Mouse (Mus musculus): Measurements from ENCODE around the gene Exo1. TPM values are rescaled to one million over a fixed set of nuclear protein-coding genes. Genes with fewer than 3 reads are reported as not detected.

The Exo1 gene
- polyA plus RNA-seq (2014; fragmentation: Nextera tagmentation; extraction: Ambion mirVana): 6.4 and 17.1 TPM in 2 replicates

DNA sequence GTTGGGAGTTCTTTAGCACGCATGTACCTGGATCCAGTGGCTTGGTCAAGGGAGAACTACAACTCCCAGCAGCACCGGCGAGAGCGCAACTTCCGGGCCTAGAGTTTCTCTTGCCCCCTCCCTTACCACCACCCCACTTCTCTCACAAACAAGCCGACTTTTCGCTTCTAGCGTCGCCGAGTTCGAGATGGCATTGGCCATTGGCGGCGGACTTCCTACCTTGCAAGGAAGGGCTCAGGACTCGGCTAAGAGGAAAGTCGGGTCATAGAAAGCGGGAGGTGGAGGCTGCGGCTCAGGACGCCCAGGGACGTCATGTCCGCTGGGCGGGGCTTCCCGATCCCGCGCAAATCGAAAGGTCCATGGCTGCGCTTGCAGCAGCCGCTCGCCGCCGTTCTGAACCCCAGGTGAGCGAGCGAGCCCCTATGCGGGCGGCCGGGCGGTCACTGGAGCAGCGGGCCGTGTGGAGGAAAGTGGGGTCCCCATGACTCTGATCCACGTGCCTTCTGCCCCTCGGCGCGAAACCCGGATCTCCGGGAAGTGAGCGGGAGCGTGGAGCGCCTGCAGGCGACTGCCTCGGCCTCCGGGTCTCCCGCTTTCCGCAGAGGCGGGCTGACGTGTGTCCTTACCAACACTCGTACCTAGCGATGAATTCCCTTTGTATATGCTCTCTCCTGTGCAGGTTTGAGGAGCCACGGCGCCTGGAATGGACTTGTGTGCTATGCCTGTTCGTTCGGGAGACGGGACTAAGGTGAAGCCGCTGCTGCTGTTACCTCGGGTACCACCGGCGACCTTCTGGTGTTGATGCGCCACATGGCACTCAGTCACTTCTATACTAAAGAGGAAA lies at the start of gene Exo1:
Gene Exo1, plus strand, starts transcription at position 129 of the 844 bp plus-strand sequence.
- Histone ChIP-seq H3K4me3 (replicated peaks; ENCODE audit: low read depth, low read length) (peak within 1 kb of the TSS; percentile 69), H3K36me3 (ENCODE audit: control insufficient read depth, insufficient read depth, low read length) (no peaks in the 10 kb centered on the region), H3K9me3 (ENCODE audit: control insufficient read depth, low read length) (no peaks in the 10 kb centered on the region), H3K27me3 (ENCODE audit: control insufficient read depth, insufficient read depth, low read length) (no peaks in the 10 kb centered on the region), H3K9ac (replicated peaks; ENCODE audit: low read length) (peak within 1 kb of the TSS; percentile 73), H3K4me1 (ENCODE audit: control insufficient read depth, insufficient read depth, low read length) (0 out of 2 replicates have a peak, but pooled peaks cover 2% of the 10 kb centered on the region), H3K4me2 (ENCODE audit: low read length) (peak within 1 kb of the TSS; percentile 90), H3K27ac (replicated peaks; ENCODE audit: low read depth, low read length) (peak within 1 kb of the TSS; percentile 81)
- WGBS: under 1% methylated on average over 66 of the region's 66 CpGs
- ATAC-seq (ENCODE audit: low FRiP score, low TSS enrichment) (peak; percentile 96), DNase-seq (peak; percentile 93)

- DNase-seq: no peak
- no peak overlapping the region for H3K4me3 ChIP-seq (replicated peaks; ENCODE audit: low read depth, low read length)
- no peak overlapping the region for H3K9ac ChIP-seq (replicated peaks; ENCODE audit: low read length)
- no peaks in the 10 kb centered on the region for H3K9me3 ChIP-seq (ENCODE audit: control insufficient read depth, low read length)
- H3K27me3 ChIP-seq (ENCODE audit: control insufficient read depth, insufficient read depth, low read length): no peaks in the 10 kb centered on the region
- H3K4me2 ChIP-seq (ENCODE audit: low read length): no peak overlapping the region
- no peak for ATAC-seq (ENCODE audit: low FRiP score, low TSS enrichment)
- no peak overlapping the region for H3K27ac ChIP-seq (replicated peaks; ENCODE audit: low read depth, low read length)
- 90% methylated on average over 1 of the region's 1 CpGs for WGBS
- H3K36me3 ChIP-seq (ENCODE audit: control insufficient read depth, insufficient read depth, low read length): no peaks in the 10 kb centered on the region
- H3K4me1 ChIP-seq (ENCODE audit: control insufficient read depth, insufficient read depth, low read length): no peaks in the 10 kb centered on the region
Observed at GRCm38 (mm10) chr1:175855515-175855914, 24.9 kb upstream of the Exo1 start.

DNA sequence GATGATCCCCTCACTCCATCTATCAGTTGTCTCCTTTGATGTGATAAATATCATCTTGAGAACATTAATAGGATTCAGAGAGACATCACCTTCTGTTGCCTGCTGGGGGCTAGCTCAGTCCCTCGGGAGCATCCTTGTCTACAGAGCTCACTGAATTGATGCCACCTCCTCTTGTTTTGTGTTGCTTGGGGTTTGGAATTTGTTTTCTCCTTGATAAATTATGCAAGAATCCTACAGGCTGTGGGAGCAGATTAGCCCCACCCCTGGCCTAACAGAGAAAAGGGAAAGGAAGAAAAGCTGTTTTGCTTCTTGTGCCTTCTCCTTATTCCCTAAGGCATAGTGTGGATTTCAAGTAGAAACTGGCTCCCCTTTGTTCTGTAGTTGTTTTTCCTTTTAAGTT lies 13.3 kb upstream of the Exo1 start:
- Histone ChIP-seq H3K9me3 (ENCODE audit: control insufficient read depth, low read length) (no peaks in the 10 kb centered on the region), H3K4me3 (replicated peaks; ENCODE audit: low read depth, low read length) (no peak overlapping the region)
- peak; percentile 46 for DNase-seq

GRCm38 (mm10) chr1:175867558-175867957 lies 12.8 kb upstream of the Exo1 start:
- no peak overlapping the region for H3K4me3 ChIP-seq (replicated peaks; ENCODE audit: low read depth, low read length)
- H3K9ac ChIP-seq (replicated peaks; ENCODE audit: low read length): no peak overlapping the region
- WGBS: 28% methylated on average over 5 of the region's 5 CpGs
- ATAC-seq (ENCODE audit: low FRiP score, low TSS enrichment): 0 out of 2 replicates have a peak, but pooled peaks have one; percentile 41
- no peaks in the 10 kb centered on the region for H3K9me3 ChIP-seq (ENCODE audit: control insufficient read depth, low read length)
- no peaks in the 10 kb centered on the region for H3K27me3 ChIP-seq (ENCODE audit: control insufficient read depth, insufficient read depth, low read length)
- no peaks in the 10 kb centered on the region for H3K36me3 ChIP-seq (ENCODE audit: control insufficient read depth, insufficient read depth, low read length)
- no peaks in the 10 kb centered on the region for H3K4me1 ChIP-seq (ENCODE audit: control insufficient read depth, insufficient read depth, low read length)
- peak; percentile 71 for DNase-seq
- H3K4me2 ChIP-seq (ENCODE audit: low read length): no peak overlapping the region
- H3K27ac ChIP-seq (replicated peaks; ENCODE audit: low read depth, low read length): no peak overlapping the region

More for the DNA sequence above, 13.3 kb upstream of the Exo1 start:
- Histone ChIP-seq H3K27ac (replicated peaks; ENCODE audit: low read depth, low read length) (no peak overlapping the region), H3K27me3 (ENCODE audit: control insufficient read depth, insufficient read depth, low read length) (no peaks in the 10 kb centered on the region), H3K36me3 (ENCODE audit: control insufficient read depth, insufficient read depth, low read length) (no peaks in the 10 kb centered on the region), H3K4me2 (ENCODE audit: low read length) (no peak overlapping the region), H3K9ac (replicated peaks; ENCODE audit: low read length) (no peak overlapping the region), H3K4me1 (ENCODE audit: control insufficient read depth, insufficient read depth, low read length) (no peaks in the 10 kb centered on the region)
- peak; percentile 55; the same call in 1 of the 2 replicates for ATAC-seq (ENCODE audit: low FRiP score, low TSS enrichment)
- 17% methylated on average over 1 of the region's 1 CpGs for WGBS

DNA sequence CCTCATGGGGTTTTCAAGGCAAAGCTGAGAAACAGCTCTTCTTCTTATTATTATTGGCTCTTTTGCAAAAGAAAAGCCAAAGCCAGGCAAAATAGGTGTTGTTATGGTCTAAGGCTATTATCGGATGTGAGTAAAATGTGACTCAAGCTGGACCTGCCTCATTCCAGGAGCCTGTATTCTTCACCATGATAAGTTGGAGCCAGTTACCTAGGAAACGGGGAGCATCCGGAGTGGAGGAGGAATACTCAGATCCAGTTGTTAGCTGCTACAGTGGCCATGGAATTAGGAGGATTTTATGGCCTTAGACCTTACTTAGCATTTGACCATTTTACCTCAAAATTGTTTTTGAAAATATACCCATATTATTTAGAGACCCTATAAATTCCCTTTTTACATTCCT lies 9.7 kb upstream of the Exo1 start:
- no peaks in the 10 kb centered on the region for H3K27me3 ChIP-seq (ENCODE audit: control insufficient read depth, insufficient read depth, low read length)
- no peaks in the 10 kb centered on the region for H3K4me1 ChIP-seq (ENCODE audit: control insufficient read depth, insufficient read depth, low read length)
- no peak overlapping the region for H3K9ac ChIP-seq (replicated peaks; ENCODE audit: low read length)
- H3K4me2 ChIP-seq (ENCODE audit: low read length): no peak overlapping the region
- no peaks in the 10 kb centered on the region for H3K36me3 ChIP-seq (ENCODE audit: control insufficient read depth, insufficient read depth, low read length)
- H3K9me3 ChIP-seq (ENCODE audit: control insufficient read depth, low read length): no peaks in the 10 kb centered on the region
- H3K27ac ChIP-seq (replicated peaks; ENCODE audit: low read depth, low read length): no peak overlapping the region
- DNase-seq: peak; percentile 51
- ATAC-seq (ENCODE audit: low FRiP score, low TSS enrichment): no peak
- H3K4me3 ChIP-seq (replicated peaks; ENCODE audit: low read depth, low read length): no peak overlapping the region
- WGBS: 40% methylated on average over 3 of the region's 3 CpGs

DNA sequence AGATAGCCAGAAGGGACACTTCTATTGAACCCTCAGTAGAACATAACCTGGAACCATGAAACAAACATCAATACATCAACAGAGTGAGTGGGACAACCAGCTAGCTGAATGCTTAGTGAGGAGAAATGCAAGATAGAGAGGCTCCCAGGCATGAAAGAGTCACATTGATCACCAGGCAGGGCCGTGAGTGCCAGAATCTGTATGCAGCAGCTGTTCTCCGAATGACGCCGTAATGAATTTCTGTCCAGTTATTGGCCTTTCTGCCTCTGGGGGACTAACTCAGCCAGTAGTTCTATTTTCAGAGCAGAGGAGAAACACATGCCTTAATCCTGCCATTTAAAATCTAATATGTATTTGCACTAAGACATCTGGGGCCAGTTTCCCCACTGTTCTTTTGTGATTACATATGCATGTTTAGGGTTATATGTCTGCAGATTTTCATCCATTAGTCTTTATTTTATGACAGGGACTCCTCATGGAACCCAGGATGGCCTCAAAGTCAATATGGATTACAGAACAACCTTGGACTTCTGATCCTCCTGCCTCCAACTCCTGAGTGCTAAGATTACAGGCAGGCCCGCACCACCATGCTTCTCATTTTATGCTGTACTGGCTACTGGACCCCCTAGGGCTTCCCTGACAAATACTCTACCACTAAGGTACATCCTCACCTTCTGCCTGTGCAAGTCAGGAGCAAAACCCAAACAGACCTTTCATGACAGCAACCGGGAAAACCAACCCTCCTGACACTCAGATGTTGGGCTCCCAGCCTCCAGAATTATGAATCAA lies 8.2 kb upstream of the Exo1 start:
- peak; percentile 64 for DNase-seq
- Histone ChIP-seq H3K9me3 (ENCODE audit: control insufficient read depth, low read length) (no peaks in the 10 kb centered on the region), H3K4me1 (ENCODE audit: control insufficient read depth, insufficient read depth, low read length) (no peaks in the 10 kb centered on the region), H3K27ac (replicated peaks; ENCODE audit: low read depth, low read length) (peak overlapping the region; percentile 53), H3K9ac (replicated peaks; ENCODE audit: low read length) (no peak overlapping the region), H3K4me2 (ENCODE audit: low read length) (no peak overlapping the region), H3K4me3 (replicated peaks; ENCODE audit: low read depth, low read length) (no peak overlapping the region), H3K27me3 (ENCODE audit: control insufficient read depth, insufficient read depth, low read length) (no peaks in the 10 kb centered on the region), H3K36me3 (ENCODE audit: control insufficient read depth, insufficient read depth, low read length) (no peaks in the 10 kb centered on the region)
- no peak for ATAC-seq (ENCODE audit: low FRiP score, low TSS enrichment)
- 69% methylated on average over 6 of the region's 6 CpGs for WGBS

GRCm38 (mm10) chr1:175883398-175883797 lies 3.0 kb downstream of the Exo1 start:
- Histone ChIP-seq H3K4me3 (replicated peaks; ENCODE audit: low read depth, low read length) (no peak overlapping the region), H3K36me3 (ENCODE audit: control insufficient read depth, insufficient read depth, low read length) (no peaks in the 10 kb centered on the region), H3K4me2 (ENCODE audit: low read length) (no peak overlapping the region), H3K4me1 (ENCODE audit: control insufficient read depth, insufficient read depth, low read length) (0 out of 2 replicates have a peak, but pooled peaks cover 2% of the 10 kb centered on the region), H3K27ac (replicated peaks; ENCODE audit: low read depth, low read length) (no peak overlapping the region), H3K9ac (replicated peaks; ENCODE audit: low read length) (no peak overlapping the region), H3K9me3 (ENCODE audit: control insufficient read depth, low read length) (no peaks in the 10 kb centered on the region), H3K27me3 (ENCODE audit: control insufficient read depth, insufficient read depth, low read length) (no peaks in the 10 kb centered on the region)
- DNase-seq (no peak), ATAC-seq (ENCODE audit: low FRiP score, low TSS enrichment) (no peak)
- 88% methylated on average over 3 of the region's 3 CpGs for WGBS

DNA sequence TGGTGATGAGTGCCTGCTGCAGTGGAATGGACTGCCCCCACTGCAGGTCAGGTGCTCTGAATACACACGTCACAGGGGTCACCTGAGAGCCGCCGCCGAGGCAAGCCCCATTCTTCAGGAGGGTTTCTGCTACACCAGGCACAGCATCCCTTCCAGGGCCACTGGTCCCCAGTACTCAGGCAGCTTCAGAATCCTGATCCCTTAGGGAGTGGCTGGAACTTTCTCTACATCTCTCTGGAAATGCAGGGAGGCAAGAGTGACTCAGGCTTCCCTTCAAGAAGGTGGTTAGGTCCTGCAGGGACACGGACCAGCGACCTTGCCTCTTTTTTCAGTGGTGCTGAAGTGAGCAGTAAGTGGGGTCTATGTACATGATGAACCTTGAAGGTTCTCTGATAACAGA lies 12.9 kb downstream of the Exo1 start:
- no peaks in the 10 kb centered on the region for H3K4me1 ChIP-seq (ENCODE audit: control insufficient read depth, insufficient read depth, low read length)
- no peak overlapping the region for H3K9ac ChIP-seq (replicated peaks; ENCODE audit: low read length)
- H3K27ac ChIP-seq (replicated peaks; ENCODE audit: low read depth, low read length): no peak overlapping the region
- H3K27me3 ChIP-seq (ENCODE audit: control insufficient read depth, insufficient read depth, low read length): no peaks in the 10 kb centered on the region
- ATAC-seq (ENCODE audit: low FRiP score, low TSS enrichment) (no peak), DNase-seq (no peak)
- 0 out of 2 replicates have a peak, but pooled peaks cover 4% of the 10 kb centered on the region for H3K36me3 ChIP-seq (ENCODE audit: control insufficient read depth, insufficient read depth, low read length)
- H3K4me3 ChIP-seq (replicated peaks; ENCODE audit: low read depth, low read length): no peak overlapping the region
- H3K9me3 ChIP-seq (ENCODE audit: control insufficient read depth, low read length): no peaks in the 10 kb centered on the region
- 92% methylated on average over 6 of the region's 6 CpGs for WGBS
- H3K4me2 ChIP-seq (ENCODE audit: low read length): no peak overlapping the region
